Mouse (Mus musculus) heart, adult 8-10 months (tissue): Measurements from ENCODE around the gene Cdr1. TPM values are rescaled to one million over a fixed set of nuclear protein-coding genes. Genes with fewer than 3 reads are reported as not detected.

Experiments
- DNase-seq: peaks from one replicate; pipeline ENCODE4 v3.0.0; 2022; ENCODE audit warnings: low spot score
- microRNA-seq: library from miRNA; unstranded; fragments of <30 nt; microRNA quantifications from one replicate; pipeline ENCODE4 v1.2.0, GENCODE M21; 2022
- total RNA-seq, 4 experiments: library from RNA; stranded (reverse); gene quantifications; 2 replicates each; pipeline ENCODE4 v1.2.4; 2022

The Cdr1 gene
- not detected for total RNA-seq

DNA sequence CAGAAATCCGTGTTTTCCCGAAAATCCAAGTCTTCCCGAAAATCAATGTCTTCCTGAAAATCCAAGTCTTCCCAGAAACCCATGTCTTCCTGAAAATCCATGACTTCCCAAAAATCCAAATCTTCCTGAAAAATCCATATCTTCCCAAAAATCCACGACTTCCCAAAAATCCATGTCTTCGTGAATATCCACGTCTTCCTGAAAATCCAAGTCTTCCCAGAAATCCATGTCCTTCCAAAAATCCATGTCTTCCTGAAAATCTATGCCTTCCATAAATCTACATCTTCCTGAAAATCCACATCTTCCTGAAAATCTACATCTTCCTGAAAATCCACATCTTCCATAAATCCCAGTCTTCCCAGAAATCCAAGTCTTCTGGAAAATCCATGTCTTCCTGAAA is at the start of gene Cdr1:
Cdr1 (minus strand) TSS at position 101 of the 400 bp plus-strand sequence.
- no peak for DNase-seq

DNA sequence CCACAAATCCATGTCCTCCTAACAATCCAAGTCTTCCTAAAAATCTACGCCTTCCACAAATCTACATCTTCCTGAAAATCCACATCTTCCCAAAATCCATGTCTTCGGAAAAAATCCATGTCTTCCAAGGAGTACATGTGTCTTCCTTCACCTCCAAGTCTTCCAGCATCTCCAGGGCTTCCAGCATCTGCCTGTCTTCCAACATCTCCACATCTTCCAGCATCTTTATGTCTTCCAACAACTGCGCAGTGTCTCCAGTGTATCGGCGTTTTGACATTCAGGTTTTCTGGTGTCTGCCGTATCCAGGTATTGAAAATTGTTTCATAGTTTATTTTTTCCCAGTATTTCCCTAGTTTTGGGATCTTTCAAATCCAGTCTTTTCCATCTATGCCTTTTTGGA is 511 bp upstream of the Cdr1 start:
- DNase-seq, result no peak

DNA sequence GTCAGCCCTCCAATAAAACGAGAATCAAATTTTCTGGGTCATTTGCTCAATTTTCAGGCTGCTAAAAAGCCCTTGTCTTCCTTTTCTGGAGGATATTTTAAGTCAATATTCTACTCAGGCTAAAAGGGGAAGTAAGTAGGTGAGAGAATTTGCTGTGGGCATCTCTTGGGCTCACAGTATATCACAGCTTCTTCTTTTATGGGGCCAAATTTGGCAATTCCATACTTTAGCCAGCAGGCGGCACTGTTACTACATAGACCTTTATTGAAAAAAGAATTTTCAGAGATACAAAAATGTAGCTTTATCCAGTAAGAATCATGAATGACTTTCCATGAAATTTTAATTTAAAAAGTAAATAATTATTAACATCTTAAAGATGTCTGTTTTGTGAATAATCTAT is 18.8 kb downstream of the Cdr1 start:
- DNase-seq, result no peak

DNA sequence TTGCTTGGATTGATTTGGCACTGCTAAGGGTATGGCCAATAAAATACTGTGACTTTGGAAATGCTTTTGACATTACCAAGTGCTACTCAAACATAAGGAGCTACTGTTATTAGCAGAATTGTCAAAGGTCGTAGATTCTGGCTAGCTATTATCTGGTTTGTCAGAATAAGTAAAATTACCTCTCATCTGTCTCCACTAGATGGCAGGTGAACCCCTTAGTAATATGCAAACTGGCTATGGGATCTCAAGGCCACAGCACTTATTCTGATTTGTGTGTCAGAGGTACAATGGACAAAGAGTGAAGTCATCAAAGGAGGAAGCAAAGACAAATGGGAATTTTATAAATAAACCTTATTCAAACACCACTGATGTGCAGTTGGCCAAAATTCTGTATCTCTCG is 24.1 kb downstream of the Cdr1 start:
- no peak for DNase-seq

DNA sequence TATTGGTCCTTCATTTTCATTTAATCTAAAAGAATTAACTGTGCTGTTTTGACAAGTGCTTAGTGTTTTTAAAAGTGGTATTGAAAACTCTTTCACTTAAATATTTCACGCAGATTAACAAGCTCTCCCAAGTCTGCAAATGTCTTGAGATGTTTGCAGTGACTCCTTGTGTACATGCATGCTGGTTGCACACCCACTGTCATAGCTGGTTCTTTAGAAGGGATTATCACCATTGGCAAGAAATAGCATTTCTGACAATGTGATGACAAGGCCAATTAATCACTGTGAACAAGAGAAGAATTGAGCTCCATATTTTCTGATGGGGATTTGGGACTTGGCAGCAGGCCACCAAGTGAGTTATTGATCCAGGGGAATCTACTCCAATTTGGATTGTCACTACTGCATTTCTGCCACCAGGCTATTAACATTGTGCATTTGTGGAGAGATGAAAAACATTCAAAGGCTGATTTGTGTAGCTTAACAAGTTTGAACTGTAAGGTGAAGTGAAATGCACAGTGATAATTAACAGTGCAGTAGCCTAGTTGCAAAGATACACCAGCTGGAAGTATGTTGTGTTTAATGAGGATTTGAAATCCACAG is 30.6 kb downstream of the Cdr1 start:
- DNase-seq, result no peak

DNA sequence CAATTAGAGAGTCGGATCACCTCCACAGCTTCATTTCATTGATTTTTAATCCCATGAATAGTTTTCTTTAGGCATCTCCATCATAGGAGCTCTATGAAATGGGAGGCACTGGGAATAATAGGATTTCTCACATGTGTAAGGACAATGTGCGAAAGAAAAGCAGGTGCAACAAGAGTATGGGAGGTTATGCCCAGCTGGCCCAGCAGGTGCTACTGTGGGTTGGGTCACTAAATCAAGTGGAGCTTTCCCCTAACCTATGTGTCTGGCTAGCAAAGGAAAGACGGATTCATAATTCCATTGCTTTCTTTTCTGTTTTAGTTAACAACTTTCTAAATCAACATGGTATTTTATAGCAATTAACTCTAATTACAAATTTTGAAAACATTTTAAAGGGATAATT is 31.1 kb downstream of the Cdr1 start:
- DNase-seq, result no peak

DNA sequence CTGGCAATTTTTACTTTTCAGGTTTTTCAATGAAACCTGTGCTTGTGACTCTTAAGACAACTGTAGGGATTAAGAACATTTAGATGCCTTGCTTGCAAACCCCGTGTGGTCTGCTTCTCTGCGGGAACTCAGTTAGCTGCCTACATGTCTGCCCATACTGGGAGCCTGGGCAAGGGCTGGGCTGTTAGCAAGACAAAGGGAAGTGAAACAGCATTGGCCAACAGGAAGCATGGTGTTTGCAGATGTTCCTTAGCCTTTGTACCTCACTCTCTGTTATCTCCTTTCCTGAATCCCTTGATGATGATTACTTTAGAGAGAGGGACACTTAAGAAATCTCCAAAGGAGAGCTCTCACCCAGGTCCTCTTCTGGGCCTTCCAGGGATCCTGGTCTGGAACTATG is 38.8 kb downstream of the Cdr1 start:
- no peak for DNase-seq

DNA sequence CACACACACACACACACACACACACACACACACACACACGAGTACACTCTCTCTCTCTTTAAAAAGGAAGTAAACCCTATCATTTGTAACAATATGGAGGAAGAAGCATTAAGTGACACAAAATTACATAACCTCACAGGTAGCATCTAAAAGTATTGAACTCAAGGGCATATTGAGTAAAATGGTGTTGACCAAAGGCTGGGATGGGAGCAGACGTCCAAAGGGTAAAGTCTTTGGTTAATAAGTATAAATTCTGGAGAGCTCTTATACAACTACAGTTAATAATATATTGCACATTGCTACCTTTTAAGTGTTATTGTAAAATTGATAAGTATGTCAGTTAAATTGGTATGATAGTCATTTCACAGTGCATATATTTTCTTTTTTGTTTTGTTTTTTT is 39.9 kb downstream of the Cdr1 start:
- no peak for DNase-seq

DNA sequence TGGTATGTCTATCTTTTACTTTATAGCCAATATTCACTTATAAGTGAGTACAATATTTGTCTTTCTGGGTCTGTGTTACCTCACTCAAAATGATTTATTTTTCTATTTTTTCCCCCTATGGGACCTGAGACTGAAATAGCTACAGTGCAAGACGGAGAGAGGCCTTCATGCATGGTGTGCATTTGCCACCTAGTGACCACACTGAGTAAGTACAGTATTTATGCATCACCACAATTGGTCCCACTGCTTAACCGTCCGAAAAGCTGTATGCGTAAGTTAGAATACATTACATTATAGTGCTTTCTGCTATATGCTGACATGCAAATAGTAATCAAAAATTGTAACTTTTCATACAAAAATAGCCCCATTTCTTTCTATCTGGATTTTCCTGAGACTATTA is 50.8 kb downstream of the Cdr1 start:
- DNase-seq, result no peak

Small RNA genes lying within 50 kb of the gene (microRNA-seq; reads per million reads assigned to microRNA genes)
- gene Gm24396, result not detected
